Mouse (Mus musculus) monocyte, adult 5-6 weeks (primary cell): Measurements from ENCODE around the gene Kyat3. TPM values are rescaled to one million over a fixed set of nuclear protein-coding genes. Genes with fewer than 3 reads are reported as not detected.

Experiments
- total RNA-seq: library from RNA; stranded (forward); fragments of 200-1000, 200-491, 200-594 nt; gene quantifications from 3 replicates; pipeline ENCODE4 v1.2.3, GENCODE M21; 2017

Gene Kyat3
- total RNA-seq, 1 experiment from 2014 or later = 1.1 TPM

Other genes starting within 250 kb of the Kyat3 start
- gene Gbp5, start 207.1 kb upstream of the Kyat3 start, total RNA-seq = 12.7 to 31.6 TPM (median 16.9 TPM) in 3 replicates
- gene Gbp7, start 170.7 kb upstream of the Kyat3 start, total RNA-seq = 13.6 to 60.0 TPM (median 22.9 TPM) in 3 replicates
- 30.7 to 52.2 TPM (median 39.1 TPM) in 3 replicates for gene Gbp3, start 141.0 kb upstream of the Kyat3 start, total RNA-seq
- 0.29 to 0.64 TPM in 2 of 3 replicates, not detected in the other for gene Gbp2b, start 106.2 kb upstream of the Kyat3 start, total RNA-seq
- gene Gbp2, start 80.4 kb upstream of the Kyat3 start, total RNA-seq = 46.6 to 64.4 TPM (median 57.1 TPM) in 3 replicates
- 113 to 203 TPM (median 189 TPM) in 3 replicates for gene Gtf2b, start 64.0 kb downstream of the Kyat3 start, total RNA-seq
- gene Pkn2, start 181.0 kb downstream of the Kyat3 start, total RNA-seq = 89.2 to 104 TPM (median 91.7 TPM) in 3 replicates